Mouse (Mus musculus) regulatory T cell (primary cell): ENCODE results near the gene Serpinb8.

ENCODE experiments used
- in situ Hi-C: fragments of 300-600 bp; cut with MboI, MseI; formaldehyde crosslinking; loops from one replicate; pipeline ENCODE4 v1.15.1; 2025; ENCODE audit warnings: high pct_unique_total_duplicates

Gene Serpinb8

GRCm38 (mm10) chr1:107642457-107643118, 52.8 kb downstream of the Serpinb8 start:
- in situ Hi-C loops: no loop called here

- in situ Hi-C loops: no loop called here
Measured at GRCm38 (mm10) chr1:107645086-107645485, 55.3 kb downstream of the Serpinb8 start.

- in situ Hi-C loops: no loop called here
Measured at GRCm38 (mm10) chr1:107657689-107658088, 67.9 kb downstream of the Serpinb8 start.
